Mouse (Mus musculus): ENCODE results near the gene Gm3269. TPM values are rescaled to one million over a fixed set of nuclear protein-coding genes. Genes with fewer than 3 reads are reported as not detected.
A peak's percentile ranks its signal among the peaks of the same experiment; 100 is the strongest.
"Not testable (repeated sequence)": the region's sequence is repeated elsewhere in the genome, so short reads cannot be mapped to it uniquely, and the experiment has no call there.

The Gm3269 gene
- not detected in 2 replicates for polyA plus RNA-seq (2015; fragmentation: Nextera tagmentation; extraction: Ambion mirVana)

DNA sequence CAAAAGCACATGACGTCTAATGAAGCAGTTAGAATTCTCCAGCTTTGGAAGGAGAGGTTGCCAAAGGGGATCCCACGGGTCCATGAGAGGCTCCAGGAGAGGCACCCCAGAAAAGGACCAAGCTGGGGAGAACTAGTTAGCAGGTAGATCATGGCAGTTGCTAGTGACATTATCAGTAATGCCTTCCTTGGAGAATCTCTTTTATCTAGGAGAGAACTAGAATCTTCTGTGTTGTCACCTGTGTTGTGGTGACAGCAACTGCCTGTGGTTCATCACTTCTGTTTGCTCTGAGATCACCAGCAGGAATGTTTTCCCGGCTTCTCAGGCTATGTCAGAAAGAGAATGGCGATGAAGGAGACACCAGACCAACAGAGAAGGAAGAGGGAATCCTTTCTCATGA, at the start of gene Gm3269:
Gm3269 (plus strand) TSS at position 301 of the 400 bp plus-strand sequence.
- not testable (repeated sequence) for ATAC-seq (ENCODE audit: low read depth)

GRCm38 (mm10) chr14:4806421-4806820, 31.5 kb upstream of the Gm3269 start:
- H3K4me1 ChIP-seq (replicated peaks); H3K27ac ChIP-seq (replicated peaks); H3K9me3 ChIP-seq; H3K27me3 ChIP-seq; H3K9ac ChIP-seq; ATAC-seq (ENCODE audit: low read depth); H3K36me3 ChIP-seq; H3K4me3 ChIP-seq; H3K4me2 ChIP-seq: not testable (repeated sequence)
- WGBS = 85% methylated on average over 6 of the region's 6 CpGs

More for the DNA sequence above, at the start of gene Gm3269:
- H3K9ac ChIP-seq; H3K27me3 ChIP-seq; H3K27ac ChIP-seq (replicated peaks); H3K4me1 ChIP-seq (replicated peaks); H3K4me3 ChIP-seq; H3K36me3 ChIP-seq; H3K4me2 ChIP-seq; H3K9me3 ChIP-seq: not testable (repeated sequence)
- WGBS = no CpG with 5 or more reads among the region's 4 CpGs

- not testable (repeated sequence) for H3K4me2 ChIP-seq; ATAC-seq (ENCODE audit: low read depth); H3K27ac ChIP-seq (replicated peaks); H3K36me3 ChIP-seq; H3K9me3 ChIP-seq; H3K9ac ChIP-seq; H3K4me1 ChIP-seq (replicated peaks); H3K27me3 ChIP-seq; H3K4me3 ChIP-seq
- 100% methylated on average over 1 of the region's 7 CpGs for WGBS
Measured at GRCm38 (mm10) chr14:4821950-4822349, 16.0 kb upstream of the Gm3269 start.

DNA sequence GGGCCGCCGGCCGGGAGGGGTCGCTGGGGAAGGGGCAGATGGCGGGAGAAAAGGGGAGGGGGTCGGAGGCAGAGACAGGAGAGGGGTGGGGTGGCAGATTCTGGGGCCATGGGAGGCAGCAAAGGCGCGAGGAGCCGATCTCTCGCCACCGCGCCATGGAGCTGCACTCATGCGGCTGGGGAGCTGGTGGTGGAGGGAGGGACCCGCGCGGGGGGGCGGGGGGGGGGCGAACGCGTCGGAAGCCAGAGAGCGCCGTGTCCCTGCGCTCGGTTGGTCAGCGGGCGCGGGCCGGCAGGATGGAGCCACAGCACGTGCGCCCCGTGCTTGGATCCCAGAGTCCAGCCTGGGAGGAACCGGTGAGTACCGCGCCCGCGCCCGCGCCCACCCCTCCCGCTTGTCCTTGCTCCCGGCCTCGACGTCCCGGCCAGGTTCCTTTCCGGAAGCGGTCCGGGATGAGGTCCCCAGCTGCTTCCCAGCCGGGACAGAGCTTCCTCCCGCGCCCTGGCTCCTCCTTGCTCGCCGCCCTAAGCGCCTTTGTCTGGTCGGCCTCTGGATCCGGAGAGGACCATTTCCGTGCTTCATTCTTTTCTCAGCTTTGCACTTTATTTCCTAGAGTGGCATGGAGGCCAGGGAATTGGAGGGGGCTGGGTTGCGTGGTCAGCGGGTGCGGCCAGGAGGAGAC, 17.5 kb downstream of the Gm3269 start, which contains the start of gene Gm3264:
Gm3264 (plus strand) TSS at position 278 of the 682 bp plus-strand sequence.
- Histone ChIP-seq H3K4me3 (peak within 1 kb of the TSS; percentile 42), H3K9ac (peak within 1 kb of the TSS; percentile 69), H3K4me2 (peak within 1 kb of the TSS; percentile 53)
- H3K9me3 ChIP-seq; ATAC-seq (ENCODE audit: low read depth); H3K36me3 ChIP-seq; H3K4me1 ChIP-seq (replicated peaks); H3K27ac ChIP-seq (replicated peaks); H3K27me3 ChIP-seq: not testable (repeated sequence)
- 6% methylated on average over 47 of the region's 59 CpGs for WGBS

- not testable (repeated sequence) for ATAC-seq (ENCODE audit: low read depth)
Measured at GRCm38 (mm10) chr14:4892116-4892515, 54.2 kb downstream of the Gm3269 start, which contains the start of gene Gm3278. Gm3278 (plus strand) TSS chr14:4892416.

More at GRCm38 (mm10) chr14:4892116-4892515, 54.2 kb downstream of the Gm3269 start, which contains the start of gene Gm3278:
- H3K27me3 ChIP-seq; H3K4me2 ChIP-seq; H3K9me3 ChIP-seq; H3K9ac ChIP-seq; H3K4me3 ChIP-seq; H3K36me3 ChIP-seq; H3K4me1 ChIP-seq (replicated peaks); H3K27ac ChIP-seq (replicated peaks): not testable (repeated sequence)
- WGBS = 80% methylated on average over 1 of the region's 3 CpGs

Other genes starting within 250 kb of the Gm3269 start
- gene Gm8159, start 205.8 kb upstream of the Gm3269 start, polyA plus RNA-seq (2015; fragmentation: Nextera tagmentation; extraction: Ambion mirVana) = not detected in 2 replicates
- 0.47 TPM in 1 of 2 replicates, not detected in the other for gene Gm3239, start 173.9 kb upstream of the Gm3269 start, polyA plus RNA-seq (2015; fragmentation: Nextera tagmentation; extraction: Ambion mirVana)
- not detected in 2 replicates for gene Gm7876, start 128.9 kb upstream of the Gm3269 start, polyA plus RNA-seq (2015; fragmentation: Nextera tagmentation; extraction: Ambion mirVana)
- gene Gm3252, start 111.3 kb upstream of the Gm3269 start, polyA plus RNA-seq (2015; fragmentation: Nextera tagmentation; extraction: Ambion mirVana) = 1.6 and 2.2 TPM in 2 replicates
- not detected in 2 replicates for gene Gm9602, start 61.8 kb upstream of the Gm3269 start, polyA plus RNA-seq (2015; fragmentation: Nextera tagmentation; extraction: Ambion mirVana)
- 2.2 and 3.2 TPM in 2 replicates for gene Gm3264, start 17.5 kb downstream of the Gm3269 start, polyA plus RNA-seq (2015; fragmentation: Nextera tagmentation; extraction: Ambion mirVana)
- 0.29 and 0.33 TPM in 2 replicates for gene Gm3278, start 54.3 kb downstream of the Gm3269 start, polyA plus RNA-seq (2015; fragmentation: Nextera tagmentation; extraction: Ambion mirVana)
- gene Gm8297, start 145.8 kb downstream of the Gm3269 start, polyA plus RNA-seq (2015; fragmentation: Nextera tagmentation; extraction: Ambion mirVana) = not detected in 2 replicates
- gene Gm3298, start 177.8 kb downstream of the Gm3269 start, polyA plus RNA-seq (2015; fragmentation: Nextera tagmentation; extraction: Ambion mirVana) = 1.8 TPM in 1 of 2 replicates, not detected in the other
- gene 4930555G01Rik, start 212.5 kb downstream of the Gm3269 start, polyA plus RNA-seq (2015; fragmentation: Nextera tagmentation; extraction: Ambion mirVana) = not detected in 2 replicates
- gene Gm8281, start 232.9 kb downstream of the Gm3269 start, polyA plus RNA-seq (2015; fragmentation: Nextera tagmentation; extraction: Ambion mirVana) = 6.8 and 6.9 TPM in 2 replicates